Mouse (Mus musculus) small intestine, adult 2 months (tissue): Measurements from ENCODE around the gene Ccdc62. TPM values are rescaled to one million over a fixed set of nuclear protein-coding genes. Genes with fewer than 3 reads are reported as not detected.

Source experiments
- H3K27ac ChIP-seq: fragments of 200-500 bp; 2 replicates; pipeline ENCODE4 v1.5.1; 2012; ENCODE audit warnings: low read depth, low read length, control low read depth, inconsistent platforms; ENCODE audit not compliant: insufficient read depth
- H3K27me3 ChIP-seq: fragments of 200-500 bp; 2 replicates; pipeline ENCODE4 v1.6.1; 2012; ENCODE audit warnings: mild to moderate bottlenecking, moderate library complexity, low read length, inconsistent platforms; ENCODE audit not compliant: control insufficient read depth, insufficient read depth
- H3K36me3 ChIP-seq: fragments of 200-500 bp; 2 replicates; pipeline ENCODE4 v1.6.1; 2012; ENCODE audit warnings: mild to moderate bottlenecking, low read length, control low read depth, inconsistent platforms; ENCODE audit not compliant: control insufficient read depth, insufficient read depth
- H3K4me1 ChIP-seq: fragments of 200-500 bp; 2 replicates; pipeline ENCODE4 v1.6.1; 2012; ENCODE audit warnings: low read length, inconsistent platforms, mixed read lengths; ENCODE audit not compliant: control insufficient read depth, insufficient read depth, insufficient read length
- H3K4me3 ChIP-seq: fragments of 200-500 bp; 2 replicates; pipeline ENCODE4 v1.5.1; 2012; ENCODE audit warnings: low read depth, mild to moderate bottlenecking, control low read depth, inconsistent platforms, low read length, moderate library complexity
- CTCF ChIP-seq: fragments of 200-500 bp; IDR thresholded peaks from 2 replicates; pipeline ENCODE4 v1.5.1; 2012; ENCODE audit warnings: low read depth, mild to moderate bottlenecking, control low read depth, inconsistent platforms, low read length, moderate library complexity, mixed read lengths; ENCODE audit not compliant: insufficient replicate concordance, insufficient read length; ENCODE audit errors: extremely low read depth
- POLR2A ChIP-seq: fragments of 200-500 bp; IDR thresholded peaks from 2 replicates; pipeline ENCODE4 v1.6.1; 2012; ENCODE audit warnings: low read depth, mild to moderate bottlenecking, control low read depth, inconsistent platforms, low read length, moderate library complexity
- WGBS: fragments of 180-500 bp; shearing (Covaris S2); methylation state at CpG from one replicate; pipeline ENCODE4 v1.1.7; 2018; 5-methylcytosine and 5-hydroxymethylcytosine counted together
- polyA plus RNA-seq: library from polyadenylated mRNA; depleted of rRNA; stranded (reverse); fragments of >200 nt; gene quantifications from 2 replicates; pipeline ENCODE4 v1.2.3, GENCODE M21; 2012

Gene Ccdc62
- polyA plus RNA-seq, 1 experiment = 1.9 TPM

GRCm38 (mm10) chr5:123891669-123892068 lies 38.8 kb upstream of the Ccdc62 start:
- H3K4me3 ChIP-seq = no peak overlapping the region
- 12% methylated on average over 6 of the region's 6 CpGs for WGBS
- no peak for TF ChIP-seq POLR2A
- no peak for TF ChIP-seq CTCF

GRCm38 (mm10) chr5:123893520-123893919 lies 37.0 kb upstream of the Ccdc62 start:
- Histone ChIP-seq H3K4me1 (no peaks in the 10 kb centered on the region), H3K27ac (no peak overlapping the region), H3K27me3 (no peaks in the 10 kb centered on the region), H3K4me3 (no peak overlapping the region), H3K36me3 (no peaks in the 10 kb centered on the region)
- 76% methylated on average over 5 of the region's 5 CpGs for WGBS
- TF ChIP-seq CTCF (no peak), POLR2A (no peak)

More at GRCm38 (mm10) chr5:123891669-123892068, 38.8 kb upstream of the Ccdc62 start:
- H3K36me3 ChIP-seq = no peaks in the 10 kb centered on the region
- no peaks in the 10 kb centered on the region for H3K27me3 ChIP-seq
- H3K27ac ChIP-seq = no peak overlapping the region
- no peaks in the 10 kb centered on the region for H3K4me1 ChIP-seq

GRCm38 (mm10) chr5:123896395-123896794 lies 34.1 kb upstream of the Ccdc62 start:
- no peak overlapping the region for H3K27ac ChIP-seq
- WGBS = 58% methylated on average over 11 of the region's 11 CpGs
- TF ChIP-seq POLR2A = no peak
- no peak for TF ChIP-seq CTCF
- no peaks in the 10 kb centered on the region for H3K36me3 ChIP-seq
- no peaks in the 10 kb centered on the region for H3K4me1 ChIP-seq
- H3K4me3 ChIP-seq = no peak overlapping the region
- no peaks in the 10 kb centered on the region for H3K27me3 ChIP-seq

GRCm38 (mm10) chr5:123897352-123897751 lies 33.1 kb upstream of the Ccdc62 start:
- WGBS = 76% methylated on average over 13 of the region's 13 CpGs

GRCm38 (mm10) chr5:123904059-123904672 lies 26.3 kb upstream of the Ccdc62 start:
- 52% methylated on average over 11 of the region's 11 CpGs for WGBS
- Histone ChIP-seq H3K27ac (no peak overlapping the region), H3K36me3 (no peaks in the 10 kb centered on the region), H3K4me1 (peaks cover 10% of the 10 kb centered on the region; the same call in 1 of the 2 replicates), H3K27me3 (no peaks in the 10 kb centered on the region), H3K4me3 (no peak overlapping the region)
- TF ChIP-seq CTCF (no peak), POLR2A (no peak)

More at GRCm38 (mm10) chr5:123897352-123897751, 33.1 kb upstream of the Ccdc62 start:
- Histone ChIP-seq H3K27me3 (no peaks in the 10 kb centered on the region), H3K36me3 (no peaks in the 10 kb centered on the region), H3K4me3 (no peak overlapping the region), H3K4me1 (no peaks in the 10 kb centered on the region), H3K27ac (no peak overlapping the region)
- TF ChIP-seq CTCF = no peak
- no peak for TF ChIP-seq POLR2A

GRCm38 (mm10) chr5:123906146-123906975 lies 24.1 kb upstream of the Ccdc62 start:
- WGBS = 40% methylated on average over 17 of the region's 17 CpGs
- Histone ChIP-seq H3K36me3 (peaks cover 6% of the 10 kb centered on the region; the same call in 1 of the 2 replicates), H3K4me3 (peak overlapping the region; percentile 32; the same call in 1 of the 2 replicates), H3K4me1 (peaks cover 10% of the 10 kb centered on the region; the same call in 1 of the 2 replicates), H3K27ac (no peak overlapping the region), H3K27me3 (no peaks in the 10 kb centered on the region)
- TF ChIP-seq CTCF (no peak), POLR2A (no peak)
